Mouse (Mus musculus) layer of hippocampus, adult 2 months (tissue): ENCODE measurements around the gene Rhof. TPM values are rescaled to one million over a fixed set of nuclear protein-coding genes. Genes with fewer than 3 reads are reported as not detected.

Experiments used
- DNase-seq, 2 experiments: peaks; one replicate each; pipeline ENCODE4 v3.0.0; 2022; ENCODE audit warnings: low spot score in 2 of 2
- H3K27ac ChIP-seq: fragments of 200-600 bp; 2 replicates; pipeline ENCODE4 v1.8.1; 2022
- H3K4me3 ChIP-seq: fragments of 200-600 bp; 2 replicates; pipeline ENCODE4 v1.8.1; 2022; ENCODE audit warnings: mild to moderate bottlenecking
- CTCF ChIP-seq: fragments of 200-600 bp; conservative IDR thresholded peaks from 2 replicates; pipeline ENCODE4 v1.8.1; 2022; ENCODE audit warnings: antibody characterized with exemption, mild to moderate bottlenecking, moderate library complexity
- long read RNA-seq, 2 experiments: library from polyadenylated mRNA; stranded (forward); transcript quantifications; one replicate each; pipeline ENCODE4 v2.0.0; 2021; ENCODE audit warnings: borderline mapping rate in 2 of 2
- total RNA-seq, 2 experiments: library from RNA; stranded (reverse); gene quantifications; 2 replicates each; pipeline ENCODE4 v1.2.3; 2021

Gene Rhof
- total RNA-seq: 10 to 100 TPM; 43.3 to 46.3 TPM
- long read RNA-seq, experiment 1, transcript Rhof-201 (5 exons, 2,208 nt): major isoform, 40 of 47 reads
- long read RNA-seq, experiment 1, partial matches to known transcripts: 0 of 47 reads
- long read RNA-seq, experiment 1, other reads (novel, unspliced or antisense): 7 of 47 reads
- long read RNA-seq, experiment 2, transcript Rhof-201 (5 exons, 2,208 nt): major isoform, 67 of 77 reads
- long read RNA-seq, experiment 2, partial matches to known transcripts: 8 of 77 reads
- long read RNA-seq, experiment 2, other reads (novel, unspliced or antisense): 2 of 77 reads

DNA sequence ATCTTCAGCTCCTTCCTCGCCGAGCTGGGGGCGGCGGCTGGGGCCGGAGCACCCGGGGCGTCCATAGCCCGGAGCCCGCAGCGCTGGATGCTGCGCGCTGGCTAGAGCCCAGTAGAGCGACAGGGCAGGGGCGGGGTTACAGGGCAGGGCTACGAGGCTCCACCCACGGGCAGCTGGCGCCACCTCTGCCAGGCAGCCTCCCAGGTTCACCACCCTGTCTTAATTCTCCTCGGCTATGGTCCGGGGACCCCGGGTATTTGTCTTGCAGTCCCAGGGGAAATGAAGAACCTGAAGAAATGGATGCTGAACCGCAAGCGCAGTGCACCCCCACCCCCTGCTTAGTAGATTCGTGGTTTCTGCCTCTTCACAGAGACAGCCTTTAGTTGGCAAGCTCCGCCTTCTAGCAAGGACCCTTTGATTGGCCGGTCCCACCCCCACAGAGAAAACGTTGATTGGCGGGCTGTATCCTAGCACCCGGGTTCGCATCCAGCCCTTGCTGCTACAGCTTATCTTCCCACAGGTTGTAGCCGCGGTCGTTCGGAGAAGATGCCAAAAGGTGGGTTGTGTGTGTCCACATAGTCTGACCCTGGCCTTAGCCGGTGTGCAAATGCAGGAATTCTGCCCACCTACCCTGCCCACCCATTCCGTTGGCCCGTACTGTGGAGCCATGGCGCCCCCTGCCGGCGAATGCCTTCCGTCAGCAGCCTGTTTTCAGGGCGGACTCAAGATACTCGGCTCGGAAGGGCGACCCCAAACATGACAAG lies at the start of gene Rhof:
TSS of gene Rhof (minus strand) at position 385 of the 764 bp plus-strand sequence.
- peak; percentile 86 to 92 for DNase-seq
- peak; percentile 84 for TF ChIP-seq CTCF
- H3K4me3 ChIP-seq: peak within 1 kb of the TSS; percentile 85
- peak within 1 kb of the TSS; percentile 100 for H3K27ac ChIP-seq

DNA sequence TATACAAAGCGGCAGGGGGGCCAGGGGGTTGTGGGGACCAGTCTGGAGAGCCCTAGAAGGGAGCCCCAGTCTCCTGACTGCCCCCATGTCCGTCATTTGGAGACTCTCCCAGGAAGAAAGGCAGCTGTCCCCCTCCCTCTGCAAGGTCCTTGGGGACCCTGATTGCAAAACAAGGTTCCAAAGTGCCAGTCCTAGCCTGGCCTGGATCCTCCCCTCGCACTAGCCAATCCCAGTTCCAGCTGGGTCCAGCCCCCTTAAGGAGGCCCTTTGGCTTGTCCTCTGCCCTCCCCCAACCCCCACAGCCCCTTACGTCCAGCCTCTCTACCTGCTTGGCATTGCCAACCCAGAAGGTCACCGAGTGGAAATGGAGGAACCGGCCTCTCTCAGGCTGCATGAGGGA lies 49.0 kb upstream of the Rhof start:
- no peak for DNase-seq
- Histone ChIP-seq H3K27ac (no peak overlapping the region), H3K4me3 (no peak overlapping the region)
- no peak for TF ChIP-seq CTCF

DNA sequence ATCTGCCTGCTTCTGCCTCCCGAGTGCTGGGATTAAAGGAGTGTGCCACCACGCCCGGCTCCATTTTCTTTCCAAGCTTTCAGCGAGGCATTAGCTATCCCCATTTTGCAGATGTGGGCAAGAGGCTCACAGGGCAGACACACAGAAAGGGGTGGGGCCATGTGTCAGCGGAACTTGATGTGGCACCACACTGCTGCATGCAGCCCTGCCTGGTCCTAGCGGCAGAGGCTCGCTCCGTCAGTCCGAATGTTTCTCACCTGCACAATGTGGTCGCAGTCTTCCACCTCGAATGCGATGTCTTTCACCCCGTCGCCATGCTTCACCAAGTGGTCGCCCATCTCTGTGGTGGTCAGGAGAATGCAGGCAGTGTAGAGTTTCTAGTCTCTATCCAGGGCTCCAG lies 47.9 kb upstream of the Rhof start:
- Histone ChIP-seq H3K27ac (no peak overlapping the region), H3K4me3 (no peak overlapping the region)
- DNase-seq: no peak
- TF ChIP-seq CTCF: no peak

DNA sequence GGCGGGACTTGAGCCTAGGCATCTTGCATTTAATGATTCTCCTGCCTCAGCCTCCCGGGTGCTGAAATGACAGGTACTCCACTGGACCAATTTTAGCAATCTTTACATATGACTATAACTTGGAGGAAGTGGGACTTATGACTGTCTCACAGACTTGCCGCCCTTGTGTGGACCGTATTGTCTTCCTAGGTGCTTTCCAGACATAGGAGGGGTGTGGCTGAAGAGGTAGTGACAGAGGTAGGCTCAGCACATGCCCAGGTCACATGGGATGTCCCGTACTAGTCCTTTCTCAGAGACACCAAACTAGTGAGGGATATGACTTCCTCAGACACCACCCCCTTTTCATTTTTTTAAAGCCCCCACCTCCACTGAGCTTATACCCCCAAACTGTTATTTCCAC lies 46.3 kb upstream of the Rhof start:
- Histone ChIP-seq H3K4me3 (no peak overlapping the region), H3K27ac (no peak overlapping the region)
- no peak for DNase-seq
- no peak for TF ChIP-seq CTCF

DNA sequence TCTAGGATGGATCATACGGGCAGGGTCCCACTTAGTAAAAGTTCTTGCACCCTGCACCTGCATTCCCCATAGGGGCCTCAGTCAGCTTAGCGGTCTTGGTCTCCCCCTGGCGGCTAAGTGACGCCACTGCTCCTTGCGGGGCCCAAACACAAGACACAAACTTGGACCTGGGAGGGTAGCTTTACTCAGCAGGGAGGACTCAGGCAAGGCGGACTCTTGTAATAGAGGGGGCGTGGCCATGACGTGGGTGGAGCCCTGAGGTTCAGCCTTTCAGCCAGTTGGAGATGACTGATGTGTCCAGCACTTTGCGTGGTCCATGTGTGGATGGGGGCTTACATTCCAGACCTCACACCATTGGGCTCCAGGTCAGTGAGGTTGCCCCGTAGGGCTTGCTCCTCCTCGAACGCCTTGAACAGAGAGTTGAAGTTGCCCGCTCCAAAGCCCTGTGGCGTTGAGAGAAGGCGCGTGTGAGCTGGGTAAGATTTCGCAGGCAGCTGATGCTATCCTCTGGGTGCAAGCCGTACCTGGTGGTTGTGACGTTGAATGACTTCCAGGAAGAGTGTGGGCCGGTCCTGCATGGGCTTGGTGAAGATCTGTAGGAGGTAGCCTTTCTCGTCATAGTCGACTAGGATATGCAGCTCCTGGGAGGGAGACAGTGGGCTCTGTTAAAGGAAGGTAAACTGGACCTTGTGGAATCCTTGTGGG lies 39.3 kb upstream of the Rhof start:
- no peak overlapping the region for H3K27ac ChIP-seq
- no peak overlapping the region for H3K4me3 ChIP-seq
- peak; percentile 100 for TF ChIP-seq CTCF
- peak; percentile 74 to 86 for DNase-seq

DNA sequence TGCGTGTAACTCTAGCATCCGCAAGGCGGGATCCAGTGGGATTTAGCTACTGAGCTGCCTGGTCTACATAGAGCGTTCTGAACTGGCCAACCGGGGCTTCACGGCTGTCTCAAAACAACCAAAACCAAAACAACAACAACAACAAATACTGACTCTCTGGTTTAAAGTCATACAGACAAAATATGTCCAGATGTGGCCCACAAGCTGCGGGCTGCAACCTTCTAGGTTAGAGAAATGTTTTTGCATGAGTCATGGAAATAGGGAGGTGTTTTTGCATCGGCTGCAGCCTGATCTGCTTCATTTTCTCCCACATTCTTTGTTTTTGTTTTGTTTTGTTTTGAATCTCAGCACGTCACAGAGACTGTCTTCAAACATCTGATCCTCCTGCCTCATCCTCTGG lies 37.9 kb upstream of the Rhof start:
- H3K4me3 ChIP-seq: no peak overlapping the region
- no peak for DNase-seq
- TF ChIP-seq CTCF: no peak
- no peak overlapping the region for H3K27ac ChIP-seq

DNA sequence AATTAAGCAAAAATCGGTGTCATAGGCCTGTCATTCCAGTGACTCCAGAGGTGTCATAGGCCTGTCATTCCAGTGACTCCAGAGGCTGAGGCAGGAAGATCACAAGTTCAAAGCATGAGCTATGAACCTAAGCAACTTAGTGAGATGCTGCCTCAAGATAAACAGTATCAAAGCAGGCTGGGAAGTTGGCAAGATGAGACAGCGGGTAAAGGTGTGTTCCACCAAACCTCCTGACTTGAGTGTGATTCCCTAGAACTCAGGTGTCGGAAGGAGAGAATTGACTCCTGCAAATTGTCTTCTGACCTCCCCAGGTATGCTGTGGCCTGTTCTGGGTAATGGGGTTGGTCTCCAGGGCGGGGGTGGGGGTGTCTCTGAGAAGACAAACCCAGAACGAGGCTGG lies 36.8 kb upstream of the Rhof start, which contains the start of gene Psmd9:
TSS of gene Psmd9 (plus strand) at position 130 of the 400 bp plus-strand sequence.
- TF ChIP-seq CTCF: no peak
- no peak for DNase-seq
- H3K27ac ChIP-seq: no peak within 1 kb of the TSS

DNA sequence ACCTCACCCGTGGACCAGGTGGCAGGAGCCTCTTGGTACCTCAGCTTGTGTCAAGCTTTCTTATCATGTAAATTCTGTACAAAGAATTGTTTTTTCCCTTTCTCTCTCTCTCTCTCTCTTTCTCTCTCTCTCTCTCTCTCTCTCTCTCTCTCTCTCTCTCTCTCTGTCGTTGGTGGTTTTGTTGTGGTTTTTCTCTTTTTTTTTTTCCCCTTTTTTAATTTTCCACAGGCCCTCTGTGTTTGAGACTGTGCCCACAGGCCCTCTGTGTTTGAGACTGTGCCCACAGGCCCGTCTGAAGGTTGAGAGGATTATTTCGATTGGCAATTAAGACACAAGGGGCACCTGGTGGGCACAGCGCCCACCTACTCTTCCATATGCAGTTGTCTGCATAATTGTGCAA lies 35.1 kb upstream of the Rhof start:
- no peak for TF ChIP-seq CTCF
- Histone ChIP-seq H3K4me3 (no peak overlapping the region), H3K27ac (no peak overlapping the region)
- no peak for DNase-seq

More for the DNA sequence above, 36.8 kb upstream of the Rhof start, which contains the start of gene Psmd9:
- no peak within 1 kb of the TSS for H3K4me3 ChIP-seq

DNA sequence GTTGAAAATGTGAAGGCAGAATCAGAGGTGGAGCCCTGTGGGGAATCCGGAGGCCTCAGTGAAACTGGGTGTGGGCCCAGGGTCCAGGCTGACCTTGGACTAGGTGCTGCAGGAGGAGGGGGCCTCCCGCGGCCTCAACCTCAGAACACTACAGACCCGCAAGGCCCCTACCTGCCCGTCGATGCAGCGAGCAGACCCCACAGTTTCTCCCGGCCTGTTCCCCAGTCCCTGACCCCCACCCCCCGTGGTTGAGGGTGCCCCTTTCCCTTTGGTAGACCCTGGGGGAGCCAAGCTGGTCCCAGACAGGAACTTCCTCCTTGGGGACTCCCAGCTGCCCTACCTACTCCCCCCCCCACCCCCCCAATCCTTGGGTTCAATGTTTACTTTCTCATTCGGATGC lies 33.9 kb upstream of the Rhof start:
- no peak overlapping the region for H3K4me3 ChIP-seq

DNA sequence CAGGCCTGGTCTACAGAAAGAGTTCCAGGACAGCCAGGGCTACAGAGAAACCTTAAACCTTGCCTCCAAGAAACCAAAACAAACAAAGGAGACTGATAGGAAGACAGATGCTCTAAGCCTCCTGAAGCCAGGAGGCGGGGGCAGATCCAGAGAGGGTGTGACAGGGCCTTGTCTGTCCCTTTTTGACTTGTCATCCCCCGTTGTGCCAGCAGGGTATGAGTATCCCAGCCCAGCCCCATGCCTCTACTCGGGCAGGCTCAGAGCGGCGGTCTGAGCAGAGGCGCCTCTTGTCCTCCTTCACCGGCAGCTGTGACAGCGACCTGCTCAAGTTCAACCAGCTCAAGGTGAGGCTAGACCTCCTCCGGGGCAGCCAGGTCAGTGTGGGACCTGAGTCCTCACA lies 30.4 kb upstream of the Rhof start:
- Histone ChIP-seq H3K4me3 (no peak overlapping the region), H3K27ac (peak overlapping the region; percentile 18; the same call in 1 of the 2 replicates)
- 0 out of 2 replicates have a peak, but pooled peaks have one; percentile 22 for TF ChIP-seq CTCF
- DNase-seq: no peak

More for the DNA sequence above, 33.9 kb upstream of the Rhof start:
- DNase-seq: no peak
- TF ChIP-seq CTCF: no peak
- no peak overlapping the region for H3K27ac ChIP-seq

DNA sequence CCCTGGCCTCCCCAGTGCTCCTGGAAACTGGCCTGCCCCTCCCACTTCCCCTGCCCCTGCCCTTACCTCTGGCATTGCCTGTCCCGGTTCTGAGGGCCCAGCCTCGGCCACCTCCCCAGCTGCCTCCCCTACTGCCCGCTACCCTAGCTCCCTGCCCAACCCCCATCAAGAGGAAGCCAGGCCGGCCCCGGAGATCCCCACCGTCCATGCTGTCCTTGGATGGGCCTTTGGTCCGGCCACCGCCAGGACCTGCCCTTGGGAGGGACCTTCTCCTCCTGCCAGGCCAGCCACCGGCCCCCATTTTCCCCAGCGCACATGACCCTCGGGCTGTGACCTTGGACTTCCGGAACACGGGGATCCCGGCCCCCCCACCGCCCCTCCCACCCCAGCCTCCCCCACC lies 27.8 kb upstream of the Rhof start:
- H3K4me3 ChIP-seq: no peak overlapping the region
- no peak for TF ChIP-seq CTCF
- H3K27ac ChIP-seq: no peak overlapping the region
- no peak for DNase-seq

DNA sequence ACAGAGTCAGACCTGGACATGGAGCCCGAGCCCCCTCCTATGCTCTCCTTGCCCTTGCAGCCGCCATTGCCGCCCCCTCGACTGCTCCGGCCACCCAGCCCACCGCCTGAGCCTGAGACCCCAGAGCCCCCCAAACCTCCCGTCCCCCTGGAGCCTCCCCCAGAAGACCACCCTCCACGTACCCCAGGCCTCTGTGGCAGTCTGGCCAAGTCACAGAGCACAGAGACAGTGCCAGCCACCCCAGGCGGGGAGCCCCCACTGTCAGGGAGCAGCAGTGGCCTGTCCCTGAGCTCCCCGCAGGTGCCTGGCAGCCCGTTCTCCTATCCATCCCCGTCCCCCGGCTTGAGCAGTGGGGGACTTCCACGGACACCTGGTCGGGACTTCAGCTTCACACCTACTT lies 27.4 kb upstream of the Rhof start:
- DNase-seq: no peak
- TF ChIP-seq CTCF: no peak
- H3K4me3 ChIP-seq: no peak overlapping the region
- no peak overlapping the region for H3K27ac ChIP-seq

DNA sequence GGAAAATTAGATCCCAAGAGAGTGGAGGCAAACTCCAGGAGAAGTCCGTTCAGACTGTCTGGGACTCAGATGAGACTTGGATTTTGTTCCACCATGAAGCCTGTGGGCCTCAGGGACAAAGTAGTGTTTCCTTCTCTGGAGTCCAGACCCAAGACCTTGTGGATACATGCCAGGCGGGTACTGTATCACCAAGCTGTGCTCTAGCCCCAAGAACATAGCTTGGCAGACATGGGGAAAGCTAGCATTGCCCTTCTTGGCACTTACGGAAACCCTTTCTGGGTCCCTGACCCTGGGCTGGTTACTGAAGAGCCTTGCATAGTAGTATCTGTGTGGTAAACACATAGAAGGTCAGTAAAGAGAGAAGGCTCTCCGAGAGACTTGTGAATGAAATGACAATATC lies 27.0 kb upstream of the Rhof start:
- DNase-seq: no peak
- TF ChIP-seq CTCF: no peak
- Histone ChIP-seq H3K27ac (no peak overlapping the region), H3K4me3 (no peak overlapping the region)
